Mouse (Mus musculus) layer of hippocampus, adult 8-10 months (tissue): ENCODE measurements at regions not wholly inside any gene's neighbourhood (a gene's known extent, or its start where the extent isn't known, plus 50 kb on each side); places are given as distances from the start of the nearest gene placed in this dataset.

ENCODE experiments used
- DNase-seq, 2 experiments: peaks; one replicate each; pipeline ENCODE4 v3.0.0; 2022; ENCODE audit warnings: low spot score in 2 of 2

DNA sequence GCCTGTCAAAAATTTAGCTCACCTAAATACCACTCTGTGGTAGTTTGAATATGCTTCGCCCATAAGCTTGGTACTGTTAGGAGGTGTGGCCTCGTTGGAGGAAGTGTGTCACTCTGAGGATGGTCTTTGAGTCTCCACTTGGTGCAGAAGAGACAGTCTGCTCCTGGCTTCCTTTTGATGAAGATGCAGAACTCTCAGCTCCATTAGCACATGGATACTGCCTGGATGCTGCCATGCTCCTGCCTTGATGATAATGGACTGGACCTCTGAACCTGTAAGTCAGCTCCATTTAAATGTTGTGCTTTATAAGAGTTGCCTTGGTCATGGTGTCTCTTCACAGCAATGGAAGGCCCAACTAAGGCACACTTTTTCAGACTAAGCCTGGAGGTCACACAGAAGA is 56.9 kb upstream of the Pik3r1 start:
- no peak for DNase-seq

DNA sequence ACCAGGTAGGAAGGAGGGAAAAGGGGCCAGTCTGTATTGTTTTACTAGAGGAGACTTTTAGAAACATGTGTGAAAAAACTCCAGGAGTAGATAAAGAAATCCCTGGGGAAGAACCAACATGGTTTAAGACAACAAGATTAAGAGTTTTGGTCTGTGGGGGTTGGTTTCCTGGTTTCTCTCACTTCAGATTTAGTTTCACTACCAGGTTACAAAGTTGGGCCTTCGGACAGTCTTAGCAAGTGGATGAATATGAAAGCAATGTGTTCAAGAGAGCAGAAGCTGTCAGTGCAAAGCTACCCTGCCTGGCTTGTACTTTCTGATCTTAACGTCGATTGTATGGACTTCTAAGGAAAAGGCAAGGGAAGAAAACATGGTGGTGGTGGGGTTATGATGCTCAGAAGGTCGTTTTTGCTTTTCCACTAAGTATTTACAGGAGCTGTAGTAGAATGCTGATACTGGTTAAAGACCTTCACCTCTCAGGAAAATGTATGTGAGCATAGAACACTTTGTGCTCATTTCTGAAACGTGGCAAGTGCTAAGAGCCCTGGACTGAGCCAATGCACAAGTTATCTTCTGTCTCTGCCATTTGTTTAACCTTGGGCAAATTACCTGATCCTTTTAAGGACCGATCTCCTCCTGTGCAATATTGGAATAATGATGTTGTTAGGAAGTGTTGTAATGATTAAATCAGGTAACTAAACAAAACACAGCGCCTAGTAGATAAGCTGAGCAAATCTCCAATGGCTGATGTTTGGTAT is 64.0 kb upstream of the Pik3r1 start:
- DNase-seq = no peak

DNA sequence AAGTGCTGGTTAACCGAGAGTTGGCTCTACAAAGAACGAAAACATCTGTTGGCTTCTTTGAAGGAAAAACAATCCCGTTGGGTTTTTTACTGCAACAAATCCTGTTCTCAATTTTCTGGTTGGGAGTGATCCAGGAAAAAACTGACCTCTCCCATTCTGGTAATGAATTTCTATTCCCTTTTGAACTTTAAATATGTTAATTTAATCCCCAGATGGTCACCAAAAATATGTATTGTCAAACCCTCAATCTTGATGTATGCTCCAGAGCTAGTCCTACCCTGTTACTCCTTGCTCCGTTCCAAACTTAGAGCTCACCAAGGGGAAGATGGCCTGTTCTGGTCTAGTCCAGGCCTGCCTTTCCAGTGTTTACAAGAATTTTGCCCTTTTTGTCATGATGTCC is 66.5 kb upstream of the Pik3r1 start:
- DNase-seq = no peak

DNA sequence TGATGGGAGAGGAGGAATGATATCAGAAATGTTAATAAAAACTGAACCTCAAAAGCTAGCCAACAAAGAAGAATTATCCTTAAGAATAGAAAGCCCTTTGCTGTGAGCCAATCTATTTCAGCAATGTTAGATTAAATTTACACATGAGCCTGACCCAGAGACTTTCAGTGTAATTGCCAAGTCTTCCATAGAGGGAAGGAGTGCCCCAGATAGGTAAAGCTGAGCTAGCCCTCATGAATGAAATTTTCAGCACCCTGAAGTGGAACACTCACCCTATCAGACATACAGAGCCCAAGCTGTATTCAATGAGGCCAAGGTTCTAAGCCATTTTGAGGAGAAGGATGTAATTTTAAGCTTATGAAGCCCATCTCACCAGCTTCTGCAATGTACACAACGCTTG is 69.0 kb upstream of the Pik3r1 start:
- DNase-seq = no peak

DNA sequence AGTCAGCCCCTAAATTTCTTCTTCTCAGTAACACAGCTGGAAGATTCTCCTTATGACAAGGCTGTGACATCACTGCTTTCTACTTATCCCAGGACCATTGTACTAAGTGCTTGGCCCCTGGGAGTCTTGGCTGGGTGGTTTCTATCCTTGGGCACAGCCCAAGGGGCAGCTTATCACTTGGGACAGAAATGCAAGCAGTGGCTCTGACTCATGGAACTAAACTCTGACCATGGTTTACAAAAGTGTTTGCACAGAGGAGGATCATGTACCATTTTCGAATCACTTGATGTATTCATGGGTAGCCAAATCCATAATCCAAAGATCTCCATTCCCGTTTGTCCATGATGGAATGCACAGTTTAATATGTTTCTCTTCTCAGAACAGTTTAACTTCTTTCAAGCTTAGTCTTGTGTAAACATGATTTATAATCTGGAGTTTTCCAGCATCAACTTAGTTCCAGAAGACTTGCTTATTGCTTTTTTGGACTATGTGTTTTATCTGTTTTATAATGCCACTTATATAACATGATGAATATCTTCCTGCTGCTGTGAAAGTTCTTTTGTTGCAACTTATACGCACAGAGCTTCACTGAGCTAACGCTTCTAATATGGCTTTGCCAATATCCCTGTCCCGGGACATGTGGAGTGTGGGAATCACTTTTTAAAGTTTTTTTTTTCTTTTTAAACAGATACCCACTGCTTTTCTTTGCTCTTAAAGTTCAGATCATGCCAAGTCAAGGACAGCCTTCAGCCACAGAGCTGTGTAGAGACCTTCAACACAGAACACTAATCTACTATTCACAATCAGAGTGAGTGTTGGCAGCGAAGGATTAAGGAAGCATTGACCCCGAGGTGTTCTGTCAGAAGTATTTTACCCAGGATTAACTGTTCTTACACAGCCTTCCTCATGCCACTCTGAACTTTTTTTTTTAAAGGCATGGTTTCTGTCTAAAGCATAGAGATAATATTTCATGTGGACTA is 76.7 kb upstream of the Pik3r1 start:
- no peak for DNase-seq

DNA sequence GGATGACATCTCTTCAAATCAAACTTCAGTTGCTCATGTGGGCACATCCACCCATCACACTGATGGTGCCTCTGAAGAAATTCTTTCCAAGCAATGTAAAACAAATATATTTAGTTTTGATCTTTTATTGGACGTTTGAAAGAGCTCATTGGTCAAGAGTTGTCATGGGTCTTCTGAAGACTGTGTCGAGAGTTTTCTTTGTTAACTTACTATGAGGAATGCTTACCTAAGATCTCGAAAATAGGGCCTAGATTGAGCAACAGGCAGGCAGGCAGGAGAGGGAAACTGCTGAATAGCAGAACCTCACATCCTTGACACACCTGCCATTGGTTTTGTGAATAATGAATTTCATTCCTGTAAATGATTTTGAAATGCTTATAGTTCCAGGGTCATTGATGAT is 78.0 kb upstream of the Pik3r1 start:
- DNase-seq = no peak

DNA sequence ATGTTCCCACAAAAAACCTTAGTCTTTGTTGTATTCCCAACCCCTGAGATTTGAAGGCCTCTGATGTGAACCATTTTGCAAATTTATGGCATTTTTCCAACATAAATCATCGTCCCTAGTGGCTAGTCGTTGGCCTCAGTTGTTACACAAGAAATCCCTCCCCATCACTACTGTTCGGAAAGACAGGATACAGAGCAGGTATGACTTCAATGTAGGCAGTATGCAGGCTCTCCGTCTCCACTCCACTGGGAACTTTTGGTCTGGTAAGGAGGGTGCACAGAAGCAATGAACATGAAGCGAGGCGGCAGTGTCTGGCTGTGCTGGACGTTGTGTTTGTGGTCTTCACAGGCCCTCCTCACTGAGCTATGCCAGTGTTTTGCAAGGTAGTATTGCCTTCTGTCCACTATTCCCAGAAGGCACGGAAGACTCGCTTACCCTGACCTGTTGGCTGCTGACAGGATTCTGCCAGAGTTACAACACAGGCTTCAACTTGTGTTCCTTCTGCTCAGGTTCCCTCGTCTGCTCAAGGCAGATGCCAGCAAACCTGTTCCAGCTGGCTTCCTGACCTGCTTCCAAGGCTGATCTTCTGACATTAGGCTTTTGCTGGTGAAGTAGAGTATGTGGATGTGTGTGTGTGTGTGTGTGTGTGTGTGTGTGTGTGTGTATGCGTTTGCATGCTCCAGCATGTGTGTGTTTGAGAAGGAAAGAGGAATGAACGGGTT is 80.0 kb upstream of the Pik3r1 start:
- DNase-seq = no peak

DNA sequence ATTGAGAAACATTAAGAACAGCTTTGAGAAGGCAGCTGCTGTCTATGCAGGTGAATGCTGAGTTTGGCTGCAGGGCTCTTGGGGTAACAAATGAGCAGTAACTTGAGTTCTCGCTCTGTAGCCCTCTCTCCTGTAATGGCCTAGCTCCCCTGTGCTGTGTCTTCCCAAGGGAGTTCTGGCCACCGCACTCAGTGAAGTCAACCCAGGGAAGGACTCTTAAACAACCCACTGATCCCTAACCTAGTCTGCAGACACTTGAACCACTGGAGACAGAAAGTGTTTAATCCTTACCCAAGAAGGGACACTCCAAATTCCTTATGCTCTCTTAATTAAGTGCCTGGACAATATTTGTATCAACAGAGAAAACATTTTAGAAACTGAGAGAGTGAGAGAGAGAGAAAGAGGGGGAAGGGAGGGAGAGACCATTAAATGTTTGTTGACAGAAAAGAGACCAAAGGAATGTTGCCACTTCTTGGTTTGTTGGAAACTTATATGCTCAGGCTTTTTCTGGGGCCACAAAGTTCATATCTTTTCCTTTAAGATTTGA is 80.7 kb upstream of the Pik3r1 start:
- DNase-seq = no peak

DNA sequence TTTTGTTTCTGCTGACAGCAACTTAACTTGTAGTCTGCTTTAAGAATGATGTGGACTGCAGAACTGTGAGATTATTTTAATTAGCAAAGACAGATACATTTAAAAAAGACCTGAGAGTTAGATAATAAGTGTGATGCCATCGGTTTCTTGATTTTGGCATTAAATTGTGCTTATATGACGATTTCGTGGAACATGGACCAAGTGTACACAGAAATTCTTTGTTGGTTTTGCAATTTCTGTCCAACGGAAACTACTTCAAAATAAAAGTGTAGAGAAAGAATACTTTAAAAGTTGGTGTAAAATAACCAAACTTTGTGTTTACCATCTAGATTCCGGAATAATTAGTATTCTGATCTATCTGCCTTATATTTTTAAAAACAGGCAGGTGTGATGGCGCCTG is 81.4 kb upstream of the Pik3r1 start:
- no peak for DNase-seq

DNA sequence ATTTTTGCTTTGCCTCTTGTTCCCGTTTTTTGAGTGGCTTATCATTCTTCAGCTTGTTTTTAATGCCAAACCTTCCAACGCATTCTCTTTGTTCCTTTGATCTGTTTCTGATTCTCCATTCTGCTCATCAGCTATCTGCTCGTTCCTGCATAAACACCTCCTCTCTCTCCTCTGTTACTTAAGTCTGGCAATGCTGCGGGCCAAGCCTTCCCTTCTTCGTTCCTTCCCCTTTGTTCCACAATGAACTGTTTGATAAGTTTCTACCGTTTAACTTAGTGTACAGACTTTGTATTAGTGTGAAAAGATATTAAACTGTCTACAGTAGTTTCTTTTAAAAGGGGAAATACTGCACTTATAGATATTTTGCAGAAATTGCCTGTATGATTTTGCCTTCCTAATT is 83.3 kb upstream of the Pik3r1 start:
- DNase-seq = no peak

DNA sequence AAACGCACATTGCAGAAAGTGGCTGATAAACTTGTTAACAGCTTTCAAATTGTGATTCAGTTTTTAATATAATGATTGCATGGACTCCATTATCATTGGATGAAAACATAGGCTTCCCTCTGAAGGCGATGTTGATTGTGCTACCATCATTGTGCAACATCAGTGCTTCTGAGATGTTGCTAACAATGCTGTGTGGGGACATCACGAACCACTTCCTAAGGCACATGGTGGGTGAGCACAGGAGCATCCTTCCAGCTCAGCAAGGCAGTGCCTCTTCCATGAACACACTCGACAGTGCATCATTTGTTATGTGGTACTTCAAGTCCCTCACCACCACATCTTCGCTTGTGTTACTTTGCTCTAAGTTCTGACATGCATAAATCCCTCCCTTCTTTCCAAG is 84.9 kb upstream of the Pik3r1 start:
- DNase-seq = no peak

DNA sequence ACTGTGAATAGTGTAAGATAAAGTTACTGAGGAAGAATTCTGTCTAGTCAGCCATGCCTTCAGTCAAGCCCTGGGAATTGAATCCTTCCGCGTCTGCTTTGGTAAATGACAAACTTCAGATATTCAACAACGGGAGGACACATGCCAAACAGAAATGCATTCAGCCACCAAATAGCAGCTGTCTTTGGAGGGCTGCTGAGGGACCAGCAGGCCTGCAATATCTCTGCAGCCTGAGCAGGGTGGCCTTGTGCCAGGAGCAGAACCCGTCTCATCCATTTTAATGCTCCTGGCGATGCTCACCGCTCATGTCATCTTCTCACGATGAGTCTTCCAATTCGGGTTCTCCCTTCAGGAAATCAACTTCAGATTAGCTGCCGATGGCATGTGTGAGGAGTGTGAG is 87.1 kb upstream of the Pik3r1 start:
- peak; percentile 54 to 61 for DNase-seq

DNA sequence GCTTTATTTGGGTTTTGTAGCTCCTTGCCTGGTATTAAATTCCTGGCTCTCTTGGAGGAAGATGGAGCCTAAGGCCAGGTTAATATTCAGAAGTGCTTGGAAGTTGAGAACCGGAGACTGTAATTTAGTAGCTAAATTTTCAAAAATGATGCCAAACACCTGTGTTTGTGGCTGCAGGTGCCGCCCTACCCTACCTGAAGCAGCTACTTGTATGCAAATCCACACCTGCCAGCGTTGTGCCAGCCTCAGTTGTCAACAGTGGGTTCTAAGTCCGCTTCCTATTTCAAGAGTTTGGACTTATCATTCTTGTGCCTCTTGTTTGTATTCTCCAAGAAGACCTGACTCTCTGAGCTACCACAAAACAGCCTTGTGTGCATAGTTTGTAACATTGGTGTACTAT is 92.7 kb upstream of the Pik3r1 start:
- DNase-seq = no peak

DNA sequence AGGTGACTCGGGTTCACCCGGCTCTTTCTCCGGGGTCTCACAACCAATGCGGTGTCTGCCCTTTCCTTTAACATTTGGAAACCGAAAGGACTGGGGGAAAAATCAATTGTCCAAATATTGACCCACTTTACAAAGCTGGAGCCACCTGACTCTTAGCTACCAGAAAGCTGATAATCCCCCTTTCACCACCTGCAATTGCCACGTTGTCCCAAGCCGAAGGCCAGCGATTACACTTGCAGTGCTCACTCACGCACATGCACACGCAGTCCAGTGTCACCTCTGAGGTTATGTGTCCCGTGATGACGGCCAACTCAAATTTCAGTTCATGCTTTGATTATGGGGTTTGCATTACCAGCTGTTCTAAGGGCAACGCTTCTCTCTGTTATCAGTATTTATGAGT is 94.0 kb upstream of the Pik3r1 start:
- no peak for DNase-seq

DNA sequence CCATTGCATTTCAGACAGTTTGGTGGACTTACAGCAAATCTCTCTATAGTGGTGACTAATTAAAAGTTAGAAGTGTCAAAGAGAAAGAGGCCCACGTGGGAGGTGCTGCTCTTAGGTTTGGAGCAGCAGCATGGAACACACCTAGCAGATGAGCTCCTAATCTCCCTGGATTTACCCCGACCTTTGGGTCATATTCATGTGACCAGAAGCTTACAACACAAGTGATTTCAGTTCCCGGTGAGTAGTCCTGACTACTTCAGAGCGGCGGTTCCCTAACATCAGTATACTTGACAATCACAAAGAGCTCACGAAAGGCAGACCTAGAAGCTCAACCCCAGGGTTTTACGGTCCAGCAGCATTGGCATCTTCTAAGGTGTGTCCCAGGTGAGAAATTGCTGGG is 95.0 kb upstream of the Pik3r1 start:
- no peak for DNase-seq

DNA sequence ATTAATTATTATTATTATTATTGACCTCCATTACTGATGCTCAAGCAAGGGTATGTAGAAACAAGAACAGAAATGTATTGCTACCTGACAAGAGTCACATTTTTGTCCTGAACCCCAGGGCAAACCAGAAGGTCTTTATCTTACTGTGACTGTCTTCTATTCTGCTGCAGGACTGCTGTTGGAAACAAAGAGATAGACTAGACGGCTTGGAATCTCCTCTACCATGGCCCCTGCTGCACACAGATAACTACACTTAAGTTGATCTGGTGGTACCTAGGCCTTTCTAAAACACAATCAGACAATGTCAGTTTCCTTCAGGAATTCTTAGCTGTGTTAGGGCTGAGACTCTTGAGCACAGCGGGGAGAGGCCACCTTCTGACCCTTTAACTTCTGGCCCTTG is 95.6 kb upstream of the Pik3r1 start:
- no peak for DNase-seq

DNA sequence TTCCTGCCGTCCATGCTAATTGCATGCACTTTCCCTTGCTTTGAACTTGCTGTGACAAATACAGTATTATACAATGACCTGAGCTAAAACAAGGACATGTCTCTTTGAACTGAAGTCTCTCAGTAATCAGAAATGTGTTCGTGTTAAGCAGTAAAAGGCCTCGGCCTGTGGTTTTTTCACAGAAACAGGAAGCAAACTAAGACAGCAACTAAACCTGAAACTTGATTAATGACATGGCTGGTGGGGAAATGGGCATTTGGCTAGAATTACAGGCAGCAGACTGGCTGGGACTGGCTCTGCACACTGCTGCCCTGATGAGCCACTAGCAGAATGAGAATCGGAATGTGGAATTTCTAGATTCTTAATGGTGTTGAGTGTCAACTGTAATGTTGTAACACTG is 98.8 kb upstream of the Pik3r1 start:
- DNase-seq = no peak

DNA sequence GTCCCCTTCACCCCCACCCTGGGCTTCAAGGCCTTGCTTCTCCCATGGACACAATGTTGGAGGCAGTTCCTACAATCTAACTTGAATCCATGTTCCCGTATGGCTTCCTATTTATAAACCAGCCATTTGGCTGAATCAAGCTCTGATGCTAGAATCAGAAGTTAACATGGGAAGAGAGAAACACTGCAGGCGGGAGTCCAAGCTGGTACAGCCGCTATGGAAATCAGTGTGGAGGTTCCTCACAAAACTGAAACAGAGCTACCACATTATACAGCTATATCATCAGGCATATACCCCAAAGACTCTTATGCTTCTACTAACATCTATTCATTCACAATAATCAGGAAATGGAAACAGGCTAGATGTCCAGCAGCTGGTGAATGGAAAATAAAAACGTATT is 106.7 kb upstream of the Pik3r1 start:
- peak; percentile 12 for DNase-seq

DNA sequence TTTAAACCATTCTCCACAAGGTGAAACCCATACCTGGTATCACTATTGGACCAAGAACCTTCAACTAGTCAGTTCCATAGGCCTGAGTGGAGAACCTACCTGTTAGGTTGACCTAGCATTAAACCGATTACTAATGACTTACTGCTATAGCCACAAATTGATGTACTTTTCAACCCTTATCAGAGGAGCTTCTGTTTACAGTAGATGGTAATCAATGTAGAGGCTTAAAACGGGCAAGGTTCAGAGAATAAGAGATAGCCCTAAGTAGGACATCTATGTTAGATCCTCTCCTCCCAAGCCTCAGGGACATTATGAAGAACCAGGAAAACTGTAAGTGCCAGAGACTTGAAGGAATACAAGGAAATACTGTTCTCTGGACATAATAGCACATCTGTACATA is 108.1 kb upstream of the Pik3r1 start:
- DNase-seq = no peak

DNA sequence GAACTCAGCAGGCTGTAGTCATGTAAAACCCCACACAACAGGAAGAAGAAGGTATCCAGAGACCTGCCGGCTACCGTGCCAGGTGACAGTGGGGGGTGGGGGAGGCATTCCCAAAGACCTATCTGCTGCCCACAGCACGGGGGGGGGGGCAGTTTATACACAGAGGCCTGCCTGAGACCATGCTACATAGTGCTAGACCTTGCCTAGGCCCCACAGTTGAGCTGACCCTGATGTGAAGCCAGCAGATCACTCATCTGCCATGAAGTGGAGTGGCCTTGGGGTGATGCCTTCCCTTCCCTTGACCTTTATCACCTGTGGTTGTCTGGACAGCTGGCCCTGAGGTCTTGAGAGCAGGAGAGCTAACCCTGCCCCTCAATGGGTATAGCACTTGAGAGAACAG is 108.6 kb upstream of the Pik3r1 start:
- no peak for DNase-seq

DNA sequence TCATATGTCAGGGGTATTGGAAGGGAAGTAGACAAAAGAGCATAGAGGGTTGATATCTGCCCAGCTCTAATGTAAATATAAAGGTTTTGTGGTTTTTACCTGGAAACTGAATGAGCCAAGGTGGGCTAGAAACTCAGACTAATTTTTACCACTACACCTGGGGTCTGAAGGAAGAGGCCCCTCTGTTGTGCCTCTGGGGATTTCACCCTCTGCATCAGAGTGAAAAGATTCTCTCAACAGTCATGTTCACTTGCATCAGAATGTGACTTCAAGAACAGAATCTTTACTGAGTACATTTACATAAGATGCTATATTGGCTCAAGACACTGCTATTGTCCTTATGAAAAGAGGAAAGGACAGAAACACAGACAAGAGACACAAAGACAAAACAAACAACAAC is 110.2 kb upstream of the Pik3r1 start:
- no peak for DNase-seq

DNA sequence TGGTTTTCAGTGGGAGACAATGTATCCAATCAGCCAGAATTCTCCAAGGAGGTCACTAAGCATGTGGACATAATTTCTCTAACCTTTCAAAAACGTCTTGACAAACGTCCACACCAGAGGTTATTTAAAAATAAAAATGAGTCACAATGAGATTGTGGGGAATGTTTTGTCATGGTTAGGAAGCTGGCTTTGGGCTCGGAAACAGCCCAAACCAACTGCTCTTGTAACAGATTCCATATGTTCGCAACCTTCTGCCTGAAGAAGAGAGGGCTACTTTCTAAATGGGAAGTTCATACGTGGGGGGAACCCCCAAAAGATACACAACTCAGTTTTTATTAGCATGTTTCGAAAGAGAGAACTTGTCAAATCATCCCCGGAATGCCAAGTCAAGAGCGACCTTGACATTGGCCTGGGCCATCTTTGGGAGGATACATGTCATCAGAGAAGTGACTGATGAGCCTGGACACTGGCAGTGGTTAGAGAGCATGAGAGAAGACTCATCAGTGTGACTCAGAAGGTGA is 111.6 kb upstream of the Pik3r1 start:
- no peak for DNase-seq
